Mouse (Mus musculus): ENCODE measurements around the gene Tmem110. TPM values are rescaled to one million over a fixed set of nuclear protein-coding genes. Genes with fewer than 3 reads are reported as not detected.

The Tmem110 gene
- 2.0 TPM for polyA plus RNA-seq (2015; fragmentation: Illumina TruSeq; extraction: RNeasy Lipid Tissue Mini Kit (QIAGEN cat#74804); ENCODE audit: insufficient read depth, low read depth, low replicate concordance)

DNA sequence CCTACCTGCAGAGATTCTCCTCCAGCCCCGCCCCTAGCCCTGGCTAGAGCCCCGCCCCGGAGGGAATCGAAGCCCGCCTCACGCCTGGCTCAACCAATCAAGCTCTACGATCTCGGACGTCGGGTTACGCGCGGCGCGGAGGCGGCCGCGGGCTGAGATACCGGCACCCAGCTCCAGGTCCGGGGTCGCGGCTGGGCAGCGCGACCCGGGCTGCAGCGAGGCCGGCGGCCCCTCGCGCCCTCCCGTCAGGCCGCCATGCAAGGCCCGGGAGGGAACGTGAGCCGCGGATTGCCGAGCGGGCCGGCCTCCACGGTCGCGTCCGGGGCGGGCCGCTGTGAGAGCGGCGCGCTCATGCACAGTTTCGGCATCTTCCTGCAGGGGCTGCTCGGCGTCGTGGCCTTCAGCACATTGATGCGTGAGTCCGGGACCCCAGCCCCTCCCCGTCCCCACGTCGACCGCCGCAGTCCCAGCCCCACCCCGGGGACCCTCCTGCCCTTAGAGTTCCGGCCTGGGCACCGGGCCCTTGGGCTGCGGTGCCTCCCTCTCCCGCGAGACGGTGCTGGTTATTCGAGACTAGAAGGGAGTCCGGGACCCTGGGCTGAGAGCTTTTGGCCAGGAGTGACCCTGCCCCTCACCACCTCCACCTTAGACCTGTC, at the start of gene Tmem110:
Tmem110 (plus strand) TSS at position 115 of the 656 bp plus-strand sequence.

DNA sequence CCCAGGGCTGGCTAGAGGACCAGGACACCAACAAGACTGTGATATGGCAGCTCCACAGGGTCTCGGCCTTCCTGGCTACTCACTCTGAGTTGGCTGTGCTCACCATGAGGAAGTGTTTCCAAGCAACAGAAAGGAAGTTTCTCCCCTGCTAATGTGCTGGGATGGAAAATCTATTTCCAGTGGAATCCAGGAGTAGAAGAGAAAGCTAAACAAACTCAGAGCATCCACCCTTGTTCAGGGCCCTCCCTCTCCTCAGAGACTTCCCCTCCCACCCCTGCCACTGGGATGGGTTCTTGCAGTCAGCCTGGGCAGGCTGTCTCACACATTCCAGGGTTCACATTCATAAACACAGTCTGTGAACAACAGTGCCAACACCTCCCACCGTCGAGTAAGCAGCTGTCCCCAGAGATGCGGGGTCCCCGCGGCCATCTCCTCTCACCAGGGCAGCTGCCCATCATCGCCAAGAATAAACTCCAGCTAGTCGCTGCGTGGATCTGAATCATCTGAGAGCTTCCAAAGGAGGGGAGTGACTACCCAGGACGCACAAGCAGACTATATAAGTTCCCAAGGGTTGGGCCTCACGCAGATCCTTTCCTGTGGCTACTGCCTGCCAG, 53.7 kb downstream of the Tmem110 start, which contains the start of gene Mustn1:
Mustn1 (plus strand) TSS at position 243 of the 614 bp plus-strand sequence.

DNA sequence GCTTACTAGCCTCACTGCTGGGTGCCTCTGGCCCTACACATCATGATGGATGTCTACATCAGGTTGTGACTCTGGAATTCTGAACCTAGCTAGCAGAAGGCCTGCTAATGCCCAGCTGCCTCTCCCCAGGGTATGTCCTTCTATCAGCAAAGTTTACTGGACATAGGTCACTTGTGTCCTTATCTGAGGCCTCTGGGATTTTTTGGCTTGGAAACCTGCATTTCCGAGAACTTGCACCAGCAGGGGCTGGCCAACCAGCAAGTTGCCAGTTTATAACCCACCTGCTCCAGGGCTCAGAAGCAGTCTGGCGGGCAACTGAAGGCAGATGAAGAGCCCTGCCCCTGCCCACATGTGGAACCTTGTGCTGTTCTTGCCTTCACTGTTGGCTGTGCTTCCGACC, 60.8 kb downstream of the Tmem110 start, which contains the start of gene Itih4:
Itih4 (plus strand) TSS at position 273 of the 400 bp plus-strand sequence.

DNA sequence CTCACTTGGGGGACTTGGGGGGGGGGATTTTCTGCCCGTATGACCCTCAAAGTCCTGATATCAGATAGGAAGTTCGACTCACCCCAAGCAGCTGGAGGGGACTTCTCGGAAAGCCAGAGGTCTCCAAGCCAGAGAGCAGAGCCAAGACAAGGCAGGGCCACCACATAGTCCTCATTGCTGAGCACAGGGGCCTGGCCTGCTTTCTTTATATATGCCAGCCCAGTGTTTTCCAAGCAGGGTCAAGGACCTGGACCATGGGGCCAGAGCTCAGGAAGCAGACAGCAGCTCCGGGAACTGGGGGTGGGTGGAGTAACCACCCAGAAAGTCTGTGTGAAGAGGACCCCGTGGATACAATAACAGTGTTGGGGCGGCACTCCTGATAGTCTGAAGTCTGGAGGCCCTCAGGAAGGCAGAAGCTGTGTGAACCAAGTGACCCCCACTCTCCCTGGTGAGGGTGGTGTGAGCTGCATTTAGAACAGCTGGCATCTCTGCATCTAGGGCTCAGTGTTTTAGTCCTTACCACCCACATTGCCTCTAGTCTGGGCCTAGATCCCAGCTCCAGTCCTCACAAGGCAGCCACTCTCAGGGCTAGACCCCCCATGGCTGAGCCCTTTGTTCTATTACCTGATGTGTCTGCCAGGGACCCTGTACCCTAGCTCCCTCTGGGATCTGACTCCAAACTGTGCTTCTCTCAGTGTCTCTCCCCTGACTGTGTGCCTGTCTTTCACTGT, 98.2 kb downstream of the Tmem110 start, which contains the start of gene Itih3:
Itih3 (minus strand) TSS at position 386 of the 731 bp plus-strand sequence.

Other genes with a start within 250 kb of the Tmem110 start
- gene Prkcd, start 199.4 kb upstream of the Tmem110 start, polyA plus RNA-seq (2015; fragmentation: Illumina TruSeq; extraction: RNeasy Lipid Tissue Mini Kit (QIAGEN cat#74804); ENCODE audit: insufficient read depth, low read depth, low replicate concordance): 16.8 TPM
- 3.4 TPM for gene Rft1, start 171.2 kb upstream of the Tmem110 start, polyA plus RNA-seq (2015; fragmentation: Illumina TruSeq; extraction: RNeasy Lipid Tissue Mini Kit (QIAGEN cat#74804); ENCODE audit: insufficient read depth, low read depth, low replicate concordance)
- gene Sfmbt1, start 110.7 kb upstream of the Tmem110 start, polyA plus RNA-seq (2015; fragmentation: Illumina TruSeq; extraction: RNeasy Lipid Tissue Mini Kit (QIAGEN cat#74804); ENCODE audit: insufficient read depth, low read depth, low replicate concordance): 1.4 TPM
- gene Mustn1, start 53.6 kb downstream of the Tmem110 start, polyA plus RNA-seq (2015; fragmentation: Illumina TruSeq; extraction: RNeasy Lipid Tissue Mini Kit (QIAGEN cat#74804); ENCODE audit: insufficient read depth, low read depth, low replicate concordance): 10.4 TPM
- 4.3 TPM for gene Itih4, start 60.9 kb downstream of the Tmem110 start, polyA plus RNA-seq (2015; fragmentation: Illumina TruSeq; extraction: RNeasy Lipid Tissue Mini Kit (QIAGEN cat#74804); ENCODE audit: insufficient read depth, low read depth, low replicate concordance)
- gene Itih3, start 98.2 kb downstream of the Tmem110 start, polyA plus RNA-seq (2015; fragmentation: Illumina TruSeq; extraction: RNeasy Lipid Tissue Mini Kit (QIAGEN cat#74804); ENCODE audit: insufficient read depth, low read depth, low replicate concordance): 0.31 TPM
- gene Itih1, start 117.7 kb downstream of the Tmem110 start, polyA plus RNA-seq (2015; fragmentation: Illumina TruSeq; extraction: RNeasy Lipid Tissue Mini Kit (QIAGEN cat#74804); ENCODE audit: insufficient read depth, low read depth, low replicate concordance): not detected
- 2.4 TPM for gene Nek4, start 125.8 kb downstream of the Tmem110 start, polyA plus RNA-seq (2015; fragmentation: Illumina TruSeq; extraction: RNeasy Lipid Tissue Mini Kit (QIAGEN cat#74804); ENCODE audit: insufficient read depth, low read depth, low replicate concordance)
- gene Glt8d1, start 175.8 kb downstream of the Tmem110 start, polyA plus RNA-seq (2015; fragmentation: Illumina TruSeq; extraction: RNeasy Lipid Tissue Mini Kit (QIAGEN cat#74804); ENCODE audit: insufficient read depth, low read depth, low replicate concordance): 30.6 TPM
- gene Spcs1, start 176.1 kb downstream of the Tmem110 start, polyA plus RNA-seq (2015; fragmentation: Illumina TruSeq; extraction: RNeasy Lipid Tissue Mini Kit (QIAGEN cat#74804); ENCODE audit: insufficient read depth, low read depth, low replicate concordance): 75.8 TPM
- 6.9 TPM for gene Pbrm1, start 193.5 kb downstream of the Tmem110 start, polyA plus RNA-seq (2015; fragmentation: Illumina TruSeq; extraction: RNeasy Lipid Tissue Mini Kit (QIAGEN cat#74804); ENCODE audit: insufficient read depth, low read depth, low replicate concordance)
- 31.7 TPM for gene Gnl3, start 193.6 kb downstream of the Tmem110 start, polyA plus RNA-seq (2015; fragmentation: Illumina TruSeq; extraction: RNeasy Lipid Tissue Mini Kit (QIAGEN cat#74804); ENCODE audit: insufficient read depth, low read depth, low replicate concordance)